Comparison of ENCODE assay signal across 10 mouse cellular contexts in genomic region chr7:127194011-127194632, GRCm38 (mm10). TPM values are rescaled to one million over a fixed set of nuclear protein-coding genes. Genes with fewer than 3 reads are reported as not detected.
A peak's percentile ranks its signal among the peaks of the same experiment; 100 is the strongest.
DNase-seq lines count a peak whose midpoint lies in the region; ATAC-seq lines count a peak whose summit lies in the region.
"Had no signal": no experiment of that assay in that cellular context is flagged by ENCODE, and none has a peak within 500 bp of the region (broad histone marks: within the 10 kb centered on the region; RNA-seq: fewer than 3 reads in every experiment).

No protein-coding gene starts in this region.

- 81% methylated on average over 17 of the region's 17 CpGs for WGBS in kidney, embryonic 15.5 days
- 92% methylated on average over 17 of the region's 17 CpGs for WGBS in embryonic facial prominence, embryonic 13.5 days
- 92% methylated on average over 17 of the region's 17 CpGs for WGBS in hindbrain, embryonic 16.5 days
- WGBS in midbrain, embryonic 14.5 days = 96% methylated on average over 17 of the region's 17 CpGs

- H3K27me3 ChIP-seq in kidney, embryonic 15.5 days = no peaks in the 10 kb centered on the region
- H3K27me3 ChIP-seq in embryonic facial prominence, embryonic 13.5 days = no peaks in the 10 kb centered on the region
- H3K27me3 ChIP-seq in hindbrain, embryonic 16.5 days (replicated peaks; ENCODE audit: control insufficient read depth, insufficient read depth, low read length) = no peaks in the 10 kb centered on the region
- no peaks in the 10 kb centered on the region for H3K27me3 ChIP-seq in midbrain, embryonic 14.5 days (ENCODE audit: control insufficient read depth, insufficient read depth, low read length)

- peak overlapping the region; percentile 84 for H3K4me2 ChIP-seq in kidney, embryonic 15.5 days
- peak overlapping the region; percentile 84 for H3K4me2 ChIP-seq in embryonic facial prominence, embryonic 13.5 days
- peak overlapping the region; percentile 92 for H3K4me2 ChIP-seq in hindbrain, embryonic 16.5 days (ENCODE audit: low read length)
- peak overlapping the region; percentile 65; the same call in 1 of the 2 replicates for H3K4me2 ChIP-seq in midbrain, embryonic 14.5 days (ENCODE audit: low read length)

- no peaks in the 10 kb centered on the region for H3K9me3 ChIP-seq in kidney, embryonic 15.5 days (replicated peaks)
- no peaks in the 10 kb centered on the region for H3K9me3 ChIP-seq in embryonic facial prominence, embryonic 13.5 days
- no peaks in the 10 kb centered on the region for H3K9me3 ChIP-seq in hindbrain, embryonic 16.5 days (ENCODE audit: control insufficient read depth, low read length)
- no peaks in the 10 kb centered on the region for H3K9me3 ChIP-seq in midbrain, embryonic 14.5 days (ENCODE audit: control insufficient read depth, low read length)

- H3K4me3 ChIP-seq in kidney, embryonic 15.5 days (replicated peaks) = peak overlapping the region; percentile 81
- H3K4me3 ChIP-seq in embryonic facial prominence, embryonic 13.5 days = peak overlapping the region; percentile 74
- H3K4me3 ChIP-seq in hindbrain, embryonic 16.5 days (ENCODE audit: low read length) = no peak overlapping the region
- H3K4me3 ChIP-seq in midbrain, embryonic 14.5 days (replicated peaks; ENCODE audit: low read depth, low read length) = peak overlapping the region; percentile 75

- intact Hi-C loops in left cerebral cortex, postnatal 14 days (cut with DNase I) = no loop called here

- H3K27ac ChIP-seq in kidney, embryonic 15.5 days = no peak overlapping the region
- H3K27ac ChIP-seq in embryonic facial prominence, embryonic 13.5 days = no peak overlapping the region
- no peak overlapping the region for H3K27ac ChIP-seq in hindbrain, embryonic 16.5 days (ENCODE audit: low read depth, low read length)
- no peak overlapping the region for H3K27ac ChIP-seq in midbrain, embryonic 14.5 days (replicated peaks; ENCODE audit: low read depth, low read length)

- H3K9ac ChIP-seq in kidney, embryonic 15.5 days = peak overlapping the region; percentile 83; the same call in 1 of the 2 replicates
- peak overlapping the region; percentile 80 for H3K9ac ChIP-seq in embryonic facial prominence, embryonic 13.5 days
- H3K9ac ChIP-seq in hindbrain, embryonic 16.5 days (ENCODE audit: low read depth, low read length) = no peak overlapping the region
- no peak overlapping the region; the same call in 1 of the 2 replicates for H3K9ac ChIP-seq in midbrain, embryonic 14.5 days (replicated peaks; ENCODE audit: low read length)

- peaks cover 29% of the 10 kb centered on the region for H3K4me1 ChIP-seq in kidney, embryonic 15.5 days
- peaks cover 28% of the 10 kb centered on the region for H3K4me1 ChIP-seq in embryonic facial prominence, embryonic 13.5 days
- peaks cover 17% of the 10 kb centered on the region for H3K4me1 ChIP-seq in hindbrain, embryonic 16.5 days (ENCODE audit: control insufficient read depth, insufficient read depth, low read depth, low read length)
- peaks cover 15% of the 10 kb centered on the region for H3K4me1 ChIP-seq in midbrain, embryonic 14.5 days (ENCODE audit: control insufficient read depth, insufficient read depth, low read length)

- ATAC-seq in kidney, embryonic 15.5 days (replicated peaks; ENCODE audit: low FRiP score) = no peak
- no peak for ATAC-seq in embryonic facial prominence, embryonic 13.5 days (ENCODE audit: insufficient number of reproducible peaks, insufficient read depth, low FRiP score, low TSS enrichment, low read depth)
- ATAC-seq in hindbrain, embryonic 16.5 days = no peak
- no peak for ATAC-seq in midbrain, embryonic 14.5 days (ENCODE audit: low FRiP score, low TSS enrichment)

- DNase-seq in kidney, postnatal 36 days = no peak
- no peak for DNase-seq in midbrain, embryonic 14.5 days
- DNase-seq in right cerebral cortex, postnatal 4 days = no peak
- DNase-seq in thymus, postnatal 36 days = no peak
- DNase-seq in left cerebral cortex, postnatal 14 days (ENCODE audit: low spot score in 2 of 2) = no peak
- DNase-seq: heart, postnatal 4 days; retina, postnatal 1 day had no signal

- H3K36me3 ChIP-seq in kidney, embryonic 15.5 days = peaks cover 62% of the 10 kb centered on the region
- H3K36me3 ChIP-seq in embryonic facial prominence, embryonic 13.5 days = peaks cover 69% of the 10 kb centered on the region
- H3K36me3 ChIP-seq in hindbrain, embryonic 16.5 days (ENCODE audit: control insufficient read depth, insufficient read depth, low read length) = peaks cover 41% of the 10 kb centered on the region
- peaks cover 66% of the 10 kb centered on the region for H3K36me3 ChIP-seq in midbrain, embryonic 14.5 days (ENCODE audit: control insufficient read depth, insufficient read depth, low read length)

RNA-seq across cellular contexts. Expression of gene Cd2bp2, which starts 1.7 kb away (rescaled TPM):
- 59.3 and 66.6 TPM in 2 replicates for polyA plus RNA-seq in kidney, embryonic 15.5 days (2015; fragmentation: Nextera tagmentation; extraction: Ambion mirVana)
- polyA plus RNA-seq in embryonic facial prominence, embryonic 13.5 days (2015; fragmentation: Nextera tagmentation; extraction: Ambion mirVana) = 68.3 and 73.3 TPM in 2 replicates
- 70.4 and 72.7 TPM in 2 replicates for polyA plus RNA-seq in hindbrain, embryonic 16.5 days (2015; fragmentation: Nextera tagmentation; extraction: Ambion mirVana)
- 59.5 and 81.1 TPM in 2 replicates for polyA plus RNA-seq in midbrain, embryonic 14.5 days (2014; fragmentation: Nextera tagmentation; extraction: Ambion mirVana)
- 10 to 100 TPM; 73.9 to 84.5 TPM for total RNA-seq in left cerebral cortex, postnatal 14 days (2021)

RNA-seq across cellular contexts. Expression of gene Tbc1d10b, which starts 14.1 kb away (rescaled TPM):
- 23.4 and 26.7 TPM in 2 replicates for polyA plus RNA-seq in kidney, embryonic 15.5 days (2015; fragmentation: Nextera tagmentation; extraction: Ambion mirVana)
- polyA plus RNA-seq in embryonic facial prominence, embryonic 13.5 days (2015; fragmentation: Nextera tagmentation; extraction: Ambion mirVana) = 30.4 and 32.0 TPM in 2 replicates
- 27.0 and 29.1 TPM in 2 replicates for polyA plus RNA-seq in hindbrain, embryonic 16.5 days (2015; fragmentation: Nextera tagmentation; extraction: Ambion mirVana)
- polyA plus RNA-seq in midbrain, embryonic 14.5 days (2014; fragmentation: Nextera tagmentation; extraction: Ambion mirVana) = 24.6 and 27.6 TPM in 2 replicates
- total RNA-seq in left cerebral cortex, postnatal 14 days (2021) = 10 to 100 TPM; 82.8 to 83.9 TPM

RNA-seq across cellular contexts. Expression of gene Mylpf, which starts 14.6 kb away (rescaled TPM):
- polyA plus RNA-seq in kidney, embryonic 15.5 days (2015; fragmentation: Nextera tagmentation; extraction: Ambion mirVana) = 51.1 and 90.2 TPM in 2 replicates
- 34.1 and 41.1 TPM in 2 replicates for polyA plus RNA-seq in embryonic facial prominence, embryonic 13.5 days (2015; fragmentation: Nextera tagmentation; extraction: Ambion mirVana)
- 3.5 and 47.0 TPM in 2 replicates for polyA plus RNA-seq in hindbrain, embryonic 16.5 days (2015; fragmentation: Nextera tagmentation; extraction: Ambion mirVana)
- 4.3 and 4.5 TPM in 2 replicates for polyA plus RNA-seq in midbrain, embryonic 14.5 days (2014; fragmentation: Nextera tagmentation; extraction: Ambion mirVana)
- total RNA-seq in left cerebral cortex, postnatal 14 days (2021) = 1 to 10 TPM; 1.7 to 4.2 TPM

RNA-seq across cellular contexts. Expression of gene Zfp553, which starts 38.7 kb away (rescaled TPM):
- 41.7 and 46.1 TPM in 2 replicates for polyA plus RNA-seq in kidney, embryonic 15.5 days (2015; fragmentation: Nextera tagmentation; extraction: Ambion mirVana)
- 53.7 and 55.0 TPM in 2 replicates for polyA plus RNA-seq in embryonic facial prominence, embryonic 13.5 days (2015; fragmentation: Nextera tagmentation; extraction: Ambion mirVana)
- 42.7 and 49.1 TPM in 2 replicates for polyA plus RNA-seq in hindbrain, embryonic 16.5 days (2015; fragmentation: Nextera tagmentation; extraction: Ambion mirVana)
- polyA plus RNA-seq in midbrain, embryonic 14.5 days (2014; fragmentation: Nextera tagmentation; extraction: Ambion mirVana) = 31.9 and 39.7 TPM in 2 replicates
- 10 to 100 TPM; 17.7 to 19.2 TPM for total RNA-seq in left cerebral cortex, postnatal 14 days (2021)

RNA-seq across cellular contexts. Expression of gene Sept1, which starts 38.8 kb away (rescaled TPM):
- polyA plus RNA-seq in kidney, embryonic 15.5 days (2015; fragmentation: Nextera tagmentation; extraction: Ambion mirVana) = 21.3 and 21.7 TPM in 2 replicates
- polyA plus RNA-seq in embryonic facial prominence, embryonic 13.5 days (2015; fragmentation: Nextera tagmentation; extraction: Ambion mirVana) = 26.9 and 29.6 TPM in 2 replicates
- polyA plus RNA-seq in hindbrain, embryonic 16.5 days (2015; fragmentation: Nextera tagmentation; extraction: Ambion mirVana) = 12.1 and 12.3 TPM in 2 replicates
- polyA plus RNA-seq in midbrain, embryonic 14.5 days (2014; fragmentation: Nextera tagmentation; extraction: Ambion mirVana) = 11.6 and 13.6 TPM in 2 replicates
- 1 to 10 TPM; 5.9 to 6.3 TPM for total RNA-seq in left cerebral cortex, postnatal 14 days (2021)

Comparison
In these comparisons a context has a peak if more than half of its experiments do, and no peak if none do; other contexts are left out.
1. H3K9ac ChIP-seq: peak in kidney, embryonic 15.5 days (single experiment) and embryonic facial prominence, embryonic 13.5 days (single experiment); none in hindbrain, embryonic 16.5 days (single experiment) and midbrain, embryonic 14.5 days (single experiment).
2. Peak in every context shown above with its lines, with median percentiles within 50 percentile points of each other: H3K4me2 ChIP-seq.